Mouse (Mus musculus) ES-Bruce4 (cell line): ENCODE measurements at regions not wholly inside any gene's neighbourhood (a gene's known extent, or its start where the extent isn't known, plus 50 kb on each side); places are given as distances from the start of the nearest gene placed in this dataset.

ENCODE experiments used
- H3K27ac ChIP-seq: 2 replicates; pipeline ENCODE4 v1.5.1; 2012; ENCODE audit warnings: low read length, inconsistent platforms; ENCODE audit not compliant: insufficient read depth
- H3K27me3 ChIP-seq: 2 replicates; pipeline ENCODE4 v1.6.1; 2012; ENCODE audit warnings: mild to moderate bottlenecking, low read length, inconsistent platforms; ENCODE audit not compliant: control insufficient read depth, poor library complexity, insufficient read depth, severe bottlenecking
- H3K36me3 ChIP-seq: 2 replicates; pipeline ENCODE4 v1.6.1; 2012; ENCODE audit warnings: inconsistent platforms, mild to moderate bottlenecking, low read length, moderate library complexity; ENCODE audit not compliant: control insufficient read depth, poor library complexity, insufficient read depth, severe bottlenecking
- H3K4me1 ChIP-seq: one replicate; pipeline ENCODE4 v1.8.1; 2011; ENCODE audit warnings: low read length; ENCODE audit not compliant: control insufficient read depth, insufficient read depth
- H3K4me3 ChIP-seq: 2 replicates; pipeline ENCODE4 v1.5.1; 2011; ENCODE audit warnings: low read depth, mild to moderate bottlenecking, low read length
- H3K9ac ChIP-seq: 2 replicates; pipeline ENCODE4 v1.6.1; 2012; ENCODE audit warnings: low read depth, mild to moderate bottlenecking, inconsistent platforms; ENCODE audit not compliant: poor library complexity, severe bottlenecking
- H3K9me3 ChIP-seq: replicated peaks from 2 replicates; pipeline ENCODE4 v1.6.1; 2012; ENCODE audit warnings: mild to moderate bottlenecking, low read length, inconsistent platforms; ENCODE audit not compliant: control insufficient read depth, poor library complexity, insufficient read depth, severe bottlenecking
- CTCF ChIP-seq: IDR thresholded peaks from one replicate; pipeline ENCODE4 v1.8.1; 2011; ENCODE audit warnings: low read depth, low read length
- EP300 ChIP-seq: IDR thresholded peaks from 2 replicates; pipeline ENCODE4 v1.6.1; 2011; ENCODE audit warnings: low read depth, low read length; ENCODE audit not compliant: insufficient read depth
- POLR2A ChIP-seq: IDR thresholded peaks from one replicate; pipeline ENCODE4 v1.8.1; 2011; ENCODE audit warnings: low read length; ENCODE audit not compliant: insufficient read depth

DNA sequence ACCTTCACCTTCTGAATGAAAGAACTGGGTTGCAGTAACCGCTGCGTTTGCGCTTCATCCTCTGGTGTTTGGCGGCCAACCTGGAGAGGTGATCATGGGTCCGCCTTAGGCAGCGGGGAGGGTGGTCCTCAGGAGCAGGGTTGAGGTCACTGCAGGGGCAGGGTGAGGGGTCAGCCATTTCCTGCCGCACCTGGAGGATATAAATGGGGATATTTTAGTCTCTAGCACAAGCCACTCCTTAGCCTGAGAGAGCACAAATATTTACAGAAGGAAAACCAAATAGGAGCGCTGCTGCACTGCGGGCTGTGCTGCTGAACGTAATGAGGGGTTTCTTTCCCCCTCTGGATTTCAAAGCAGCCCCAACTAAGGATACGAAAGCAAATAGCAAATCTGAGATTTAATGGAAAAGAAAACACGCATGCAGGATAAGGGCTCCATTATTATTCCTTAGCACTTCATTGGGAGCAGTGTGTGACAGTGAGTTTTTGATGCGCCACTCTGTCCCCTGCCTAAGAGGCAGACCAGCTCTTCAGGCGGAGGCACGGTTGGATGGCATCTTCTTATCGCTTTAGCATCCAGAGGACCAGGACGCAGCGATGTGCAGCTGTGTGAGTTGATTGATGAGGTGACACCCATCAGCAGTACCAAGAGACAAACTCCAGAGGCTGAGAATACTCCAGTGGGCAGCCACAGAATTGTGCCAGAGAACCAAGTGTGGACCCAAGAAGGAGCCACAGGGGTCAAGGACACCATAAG, 135.9 kb upstream of the Elac2 start:
- no peaks in the 10 kb centered on the region for H3K27me3 ChIP-seq
- no peaks in the 10 kb centered on the region for H3K4me1 ChIP-seq
- H3K4me3 ChIP-seq, result no peak overlapping the region
- H3K9me3 ChIP-seq, result no peaks in the 10 kb centered on the region
- no peaks in the 10 kb centered on the region for H3K36me3 ChIP-seq
- TF ChIP-seq CTCF, result no peak
- TF ChIP-seq EP300, result no peak
- no peak for TF ChIP-seq POLR2A
- H3K9ac ChIP-seq, result no peak overlapping the region
- H3K27ac ChIP-seq, result no peak overlapping the region

DNA sequence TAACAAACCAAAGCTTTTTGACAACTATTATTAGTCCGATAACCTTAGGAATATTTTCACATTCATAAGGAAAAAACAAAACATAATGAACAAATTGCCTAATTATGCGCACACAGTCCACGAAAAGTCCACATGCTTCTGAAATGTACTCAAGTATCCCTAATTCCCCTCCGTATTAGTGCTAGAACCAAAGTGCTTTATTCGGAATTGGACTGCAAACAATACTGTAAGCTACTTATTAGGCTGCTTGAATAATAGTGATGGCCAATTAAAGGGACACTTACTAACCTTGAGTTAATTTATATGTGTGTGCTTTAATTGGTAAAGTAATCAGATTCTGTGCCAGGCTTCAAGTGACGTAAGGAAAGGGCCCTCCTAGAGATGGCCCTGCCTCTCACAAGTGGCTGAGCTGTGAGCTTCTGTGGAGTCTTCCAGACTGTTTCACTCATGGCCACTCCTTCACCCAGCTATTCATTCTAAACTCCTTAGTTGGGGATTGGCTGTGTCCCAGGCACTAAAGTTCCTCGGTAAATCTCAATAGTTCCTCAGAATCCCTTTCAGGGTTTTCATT, 132.2 kb upstream of the Elac2 start:
- no peaks in the 10 kb centered on the region for H3K27me3 ChIP-seq
- no peak for TF ChIP-seq EP300
- no peak for TF ChIP-seq POLR2A
- TF ChIP-seq CTCF, result no peak

DNA sequence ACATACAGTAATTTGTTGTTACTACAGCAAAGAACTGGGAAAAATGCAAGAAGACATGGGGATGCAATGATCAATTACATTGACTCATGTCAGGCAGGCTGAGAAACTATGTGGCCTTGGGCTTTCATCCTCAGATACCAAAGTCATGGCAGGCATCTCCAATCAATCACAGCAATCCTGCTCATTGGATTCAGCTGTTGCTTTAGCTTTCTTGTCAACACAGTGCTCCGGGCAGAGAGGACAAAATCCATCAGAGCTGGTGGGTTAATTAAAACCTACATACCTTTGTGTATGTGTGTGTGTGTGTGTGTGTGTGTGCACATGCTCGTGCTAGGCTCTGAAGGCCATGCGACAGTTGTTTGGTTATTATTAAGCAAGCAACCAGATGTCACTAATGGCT, 119.2 kb upstream of the Elac2 start:
- Histone ChIP-seq H3K4me1 (no peaks in the 10 kb centered on the region), H3K27ac (no peak overlapping the region), H3K9me3 (no peaks in the 10 kb centered on the region), H3K4me3 (no peak overlapping the region), H3K9ac (no peak overlapping the region), H3K36me3 (no peaks in the 10 kb centered on the region), H3K27me3 (peaks cover 2% of the 10 kb centered on the region; the same call in 1 of the 2 replicates)
- no peak for TF ChIP-seq CTCF
- no peak for TF ChIP-seq POLR2A
- TF ChIP-seq EP300, result no peak

More for the DNA sequence above, 132.2 kb upstream of the Elac2 start:
- no peaks in the 10 kb centered on the region for H3K36me3 ChIP-seq
- H3K9ac ChIP-seq, result no peak overlapping the region
- no peaks in the 10 kb centered on the region for H3K4me1 ChIP-seq
- H3K27ac ChIP-seq, result no peak overlapping the region
- H3K4me3 ChIP-seq, result no peak overlapping the region
- H3K9me3 ChIP-seq, result no peaks in the 10 kb centered on the region

DNA sequence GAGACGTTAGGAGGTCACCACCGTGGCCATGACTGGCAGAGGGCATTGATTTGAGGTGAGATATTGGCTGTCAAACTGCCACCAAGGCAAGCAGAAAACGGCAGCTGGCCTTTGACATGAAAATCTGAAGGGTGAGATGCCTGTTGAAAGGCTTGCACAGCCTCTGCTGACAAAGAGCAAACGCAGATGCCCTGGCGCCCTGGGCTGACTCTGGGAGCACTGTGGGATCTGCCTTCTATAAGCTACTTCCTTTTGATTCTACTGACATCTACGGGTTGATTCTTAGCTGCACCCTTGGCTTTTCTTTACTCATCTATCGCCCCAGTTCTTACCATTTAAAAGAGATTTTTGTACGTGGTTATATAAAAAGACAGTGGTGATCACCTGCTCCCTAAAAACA, 98.2 kb upstream of the Elac2 start:
- Histone ChIP-seq H3K4me1 (no peaks in the 10 kb centered on the region), H3K27me3 (no peaks in the 10 kb centered on the region; the same call in 1 of the 2 replicates), H3K9ac (no peak overlapping the region), H3K36me3 (no peaks in the 10 kb centered on the region), H3K4me3 (no peak overlapping the region), H3K9me3 (no peaks in the 10 kb centered on the region), H3K27ac (no peak overlapping the region)
- TF ChIP-seq EP300, result no peak
- TF ChIP-seq CTCF, result no peak
- TF ChIP-seq POLR2A, result no peak

DNA sequence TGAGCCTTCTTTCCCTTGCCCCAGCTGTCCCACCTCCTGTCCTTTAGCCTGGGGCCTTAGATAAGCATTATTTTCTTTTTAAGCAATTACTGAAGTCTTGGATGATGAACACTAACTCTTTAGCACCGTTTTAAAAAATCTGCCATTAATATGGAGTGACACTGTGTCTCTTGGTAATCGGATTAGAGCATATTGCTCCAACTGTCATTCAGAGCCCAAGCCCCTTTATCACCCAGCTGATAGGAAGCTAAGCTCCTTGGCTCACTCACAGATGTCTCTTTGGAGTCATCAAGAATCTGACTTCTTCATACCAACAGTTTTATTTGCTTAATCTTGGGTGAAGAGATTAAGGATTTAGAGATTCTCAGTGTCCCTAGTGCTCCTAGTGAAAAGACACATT, 94.3 kb upstream of the Elac2 start:
- Histone ChIP-seq H3K9me3 (no peaks in the 10 kb centered on the region), H3K36me3 (no peaks in the 10 kb centered on the region), H3K27ac (no peak overlapping the region), H3K4me3 (no peak overlapping the region), H3K4me1 (no peaks in the 10 kb centered on the region), H3K27me3 (no peaks in the 10 kb centered on the region; the same call in 1 of the 2 replicates), H3K9ac (no peak overlapping the region)
- TF ChIP-seq POLR2A, result no peak
- no peak for TF ChIP-seq EP300
- TF ChIP-seq CTCF, result no peak

DNA sequence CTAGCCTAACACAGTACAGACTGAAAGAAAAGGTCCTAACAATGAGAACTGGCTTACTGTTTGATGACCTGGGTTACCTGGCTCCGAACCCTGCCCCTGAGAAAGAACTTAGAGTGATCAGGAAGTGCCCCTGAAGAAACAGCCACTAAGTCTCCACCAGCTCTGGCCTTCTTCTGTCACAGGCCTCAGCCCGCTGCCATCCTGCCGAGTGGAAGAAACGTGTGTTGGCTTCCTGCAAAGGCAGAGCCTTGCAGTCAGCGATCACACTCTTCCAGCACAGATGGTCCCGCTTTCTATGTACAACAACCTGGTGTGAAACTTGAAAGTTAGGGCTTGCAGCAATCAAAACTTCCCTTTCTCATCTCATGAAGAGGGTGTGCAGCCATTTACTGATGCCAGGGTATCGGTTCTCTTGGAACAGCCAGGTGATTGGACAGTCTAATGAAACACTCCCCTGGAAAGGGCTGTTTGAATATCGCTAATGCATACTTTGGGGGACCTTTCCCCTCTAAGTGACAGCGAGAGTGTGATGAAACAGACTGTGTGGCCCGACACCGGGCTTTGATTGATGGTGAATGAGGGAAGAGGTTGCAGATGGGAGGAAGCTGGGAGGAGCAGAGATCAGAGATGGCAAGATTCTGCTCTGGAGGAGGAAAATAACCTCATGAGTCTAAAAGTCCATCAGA, 89.4 kb upstream of the Elac2 start:
- no peaks in the 10 kb centered on the region for H3K36me3 ChIP-seq
- no peaks in the 10 kb centered on the region; the same call in none of the 2 replicates for H3K27me3 ChIP-seq
- H3K4me1 ChIP-seq, result no peaks in the 10 kb centered on the region
- no peaks in the 10 kb centered on the region for H3K9me3 ChIP-seq
- TF ChIP-seq POLR2A (no peak), CTCF (no peak), EP300 (no peak)
- H3K9ac ChIP-seq, result no peak overlapping the region
- no peak overlapping the region for H3K4me3 ChIP-seq
- H3K27ac ChIP-seq, result no peak overlapping the region
